In the genomic region with DNA sequence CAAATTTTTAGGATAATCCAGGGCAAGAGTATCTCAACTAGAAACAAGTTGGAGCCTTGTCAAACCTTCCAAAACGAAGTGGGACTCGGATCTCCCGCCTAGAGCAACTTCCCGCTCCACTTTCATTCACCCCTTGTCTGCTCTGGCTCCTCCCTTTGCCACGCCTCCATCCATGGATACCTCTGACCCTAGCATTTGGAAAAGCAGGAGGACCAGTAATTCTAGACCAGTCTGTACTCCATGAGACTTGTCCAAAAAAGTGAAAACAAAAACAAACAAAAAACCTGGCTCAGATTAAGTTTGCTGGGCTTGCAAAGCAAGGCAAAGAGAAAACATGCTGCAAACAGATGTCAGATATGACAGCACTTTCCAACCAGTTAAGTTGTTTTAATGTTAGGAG, we compare ENCODE assay signal across 10 mouse cellular contexts. TPM values are rescaled to one million over a fixed set of nuclear protein-coding genes. Genes with fewer than 3 reads are reported as not detected.
DNase-seq lines count a peak whose midpoint lies in the region; ATAC-seq lines count a peak whose summit lies in the region.
"Had no signal": no experiment of that assay in that cellular context is flagged by ENCODE, and none has a peak within 500 bp of the region (broad histone marks: within the 10 kb centered on the region; RNA-seq: fewer than 3 reads in every experiment).

No protein-coding gene starts in this region.

- peak overlapping the region; percentile 68 for H3K4me2 ChIP-seq in liver, embryonic 11.5 days

- no peak for DNase-seq in heart, embryonic 10.5 days (ENCODE audit: low spot score)
- no peak for DNase-seq in heart, adult 9 months (ENCODE audit: low spot score in 2 of 2)
- peak; percentile 40 for DNase-seq in 3T3-L1 (ENCODE audit: low read depth, low spot score)
- peak; percentile 45 for DNase-seq in embryo, embryonic 11 days
- DNase-seq in liver, embryonic 11.5 days (ENCODE audit: low spot score) = no peak
- DNase-seq in frontal cortex, postnatal 14 days (ENCODE audit: low spot score in 2 of 2) = no peak
- no peak for DNase-seq in urinary bladder, postnatal 4 days (ENCODE audit: low spot score in 2 of 2)
- DNase-seq in frontal cortex, adult 2 months (ENCODE audit: extremely low spot score in 1 of 2, low spot score in 1 of 2) = no peak
- DNase-seq: cerebellum, adult 18-20 months had no signal

- H3K9ac ChIP-seq in liver, embryonic 11.5 days (ENCODE audit: low read depth, low read length) = no peak overlapping the region; the same call in 1 of the 2 replicates

- H3K36me3 ChIP-seq in heart, embryonic 10.5 days = no peaks in the 10 kb centered on the region
- H3K36me3 ChIP-seq in liver, embryonic 11.5 days (ENCODE audit: control insufficient read depth, insufficient read depth, low read length) = no peaks in the 10 kb centered on the region; the same call in 1 of the 2 replicates

- no peaks in the 10 kb centered on the region for H3K9me3 ChIP-seq in heart, embryonic 10.5 days
- no peaks in the 10 kb centered on the region for H3K9me3 ChIP-seq in liver, embryonic 11.5 days (ENCODE audit: control insufficient read depth, low read length)
- H3K9me3 ChIP-seq: megakaryocyte, embryonic 14.5 days had no signal

- H3K27me3 ChIP-seq in heart, embryonic 10.5 days (ENCODE audit: insufficient read depth, poor library complexity, severe bottlenecking) = no peaks in the 10 kb centered on the region
- H3K27me3 ChIP-seq in liver, embryonic 11.5 days (replicated peaks; ENCODE audit: control insufficient read depth, insufficient read depth, low read length) = no peaks in the 10 kb centered on the region
- H3K27me3 ChIP-seq: megakaryocyte, embryonic 14.5 days had no signal

- 15% methylated on average over 5 of the region's 5 CpGs for WGBS in heart, embryonic 10.5 days
- 25% methylated on average over 5 of the region's 5 CpGs for WGBS in liver, embryonic 11.5 days

- 0 out of 2 replicates have a peak overlapping the region, but pooled peaks have one; percentile 93 for H3K27ac ChIP-seq in heart, embryonic 10.5 days
- peak overlapping the region; percentile 92 for H3K27ac ChIP-seq in liver, embryonic 11.5 days (ENCODE audit: low read depth, low read length)

- peak; percentile 26; the same call in 1 of the 2 replicates for ATAC-seq in liver, embryonic 11.5 days (replicated peaks; ENCODE audit: low FRiP score)

- H3K4me3 ChIP-seq in heart, embryonic 10.5 days = no peak overlapping the region
- H3K4me3 ChIP-seq in liver, embryonic 11.5 days (ENCODE audit: low read depth, low read length) = no peak overlapping the region
- H3K4me3 ChIP-seq: megakaryocyte, embryonic 14.5 days had no signal

- H3K4me1 ChIP-seq in heart, embryonic 10.5 days = peaks cover 19% of the 10 kb centered on the region
- peaks cover 30% of the 10 kb centered on the region for H3K4me1 ChIP-seq in liver, embryonic 11.5 days (replicated peaks; ENCODE audit: control insufficient read depth, insufficient read depth, low read length)

RNA-seq across cellular contexts. Expression of a gene that starts 1.6 kb away (rescaled TPM):
- polyA plus RNA-seq in heart, embryonic 10.5 days (2016; fragmentation: Nextera tagmentation; extraction: Ambion mirVana) = 21.9 and 28.2 TPM in 2 replicates
- polyA plus RNA-seq in liver, embryonic 11.5 days (2014; fragmentation: Nextera tagmentation; extraction: Ambion mirVana) = 25.4 and 26.1 TPM in 2 replicates
- polyA plus RNA-seq in frontal cortex, adult 2 months (2012; rRNA removed) = 28.0 and 29.9 TPM in 2 replicates

Comparison
In these comparisons a context has a peak if more than half of its experiments do, and no peak if none do; other contexts are left out.
1. DNase-seq: peak in 3T3-L1 (single experiment) and embryo, embryonic 11 days (single experiment); none in heart, embryonic 10.5 days (single experiment), heart, adult 9 months (0 of 2), liver, embryonic 11.5 days (single experiment), frontal cortex, postnatal 14 days (0 of 2), urinary bladder, postnatal 4 days (0 of 2) and frontal cortex, adult 2 months (0 of 2).